Mouse (Mus musculus) lung, embryonic 15.5 days (tissue): Measurements from ENCODE around the gene Camk1d. TPM values are rescaled to one million over a fixed set of nuclear protein-coding genes. Genes with fewer than 3 reads are reported as not detected.

Source experiments
- polyA plus RNA-seq: library from polyadenylated mRNA; unstranded; fragments of >200 nt; fragmentation: Nextera tagmentation; extraction: Ambion mirVana; gene quantifications from 2 replicates; pipeline ENCODE4 v1.2.1, GENCODE M21; 2015

The Camk1d gene
- polyA plus RNA-seq, 1 experiment from 2014 or later = 2.5 TPM

Other genes starting within 250 kb of the Camk1d start
- gene Nudt5, start 130.5 kb upstream of the Camk1d start, polyA plus RNA-seq = 77.2 and 83.9 TPM in 2 replicates
- 300 and 302 TPM in 2 replicates for gene Cdc123, start 130.6 kb upstream of the Camk1d start, polyA plus RNA-seq
- 0.91 and 1.2 TPM in 2 replicates for gene Gm13199, start 148.4 kb upstream of the Camk1d start, polyA plus RNA-seq
- gene Sec61a2, start 180.9 kb upstream of the Camk1d start, polyA plus RNA-seq = 60.6 and 62.7 TPM in 2 replicates
- gene Dhtkd1, start 228.3 kb upstream of the Camk1d start, polyA plus RNA-seq = 3.0 and 3.2 TPM in 2 replicates
- 7.6 and 9.0 TPM in 2 replicates for gene Upf2, start 237.0 kb upstream of the Camk1d start, polyA plus RNA-seq